Mouse (Mus musculus) brain, embryonic 14.5 days (tissue): ENCODE results near the gene Lpin2. TPM values are rescaled to one million over a fixed set of nuclear protein-coding genes. Genes with fewer than 3 reads are reported as not detected.
A peak's percentile ranks its signal among the peaks of the same experiment; 100 is the strongest.

ENCODE experiments used
- DNase-seq: peaks from one replicate; pipeline ENCODE4 v3.0.0-alpha.2; 2011; ENCODE audit warnings: low read depth
- CTCF ChIP-seq: fragments of 200-500 bp; IDR thresholded peaks from 2 replicates; pipeline ENCODE4 v1.5.1; 2012; ENCODE audit warnings: inconsistent platforms, mild to moderate bottlenecking, moderate library complexity, borderline replicate concordance; ENCODE audit not compliant: insufficient read depth, insufficient read length; ENCODE audit errors: extremely low read depth
- POLR2A ChIP-seq: fragments of 200-500 bp; IDR thresholded peaks from 2 replicates; pipeline ENCODE4 v1.6.1; 2012; ENCODE audit warnings: mild to moderate bottlenecking, inconsistent platforms, borderline replicate concordance; ENCODE audit not compliant: poor library complexity, insufficient read depth, insufficient read length, severe bottlenecking; ENCODE audit errors: extremely low read depth
- polyA plus RNA-seq: library from polyadenylated mRNA; depleted of rRNA; stranded (reverse); fragments of >200 nt; gene quantifications from 2 replicates; pipeline ENCODE4 v1.2.3, GENCODE M21; 2012

Gene Lpin2
- polyA plus RNA-seq, 1 experiment = 34.5 TPM

DNA sequence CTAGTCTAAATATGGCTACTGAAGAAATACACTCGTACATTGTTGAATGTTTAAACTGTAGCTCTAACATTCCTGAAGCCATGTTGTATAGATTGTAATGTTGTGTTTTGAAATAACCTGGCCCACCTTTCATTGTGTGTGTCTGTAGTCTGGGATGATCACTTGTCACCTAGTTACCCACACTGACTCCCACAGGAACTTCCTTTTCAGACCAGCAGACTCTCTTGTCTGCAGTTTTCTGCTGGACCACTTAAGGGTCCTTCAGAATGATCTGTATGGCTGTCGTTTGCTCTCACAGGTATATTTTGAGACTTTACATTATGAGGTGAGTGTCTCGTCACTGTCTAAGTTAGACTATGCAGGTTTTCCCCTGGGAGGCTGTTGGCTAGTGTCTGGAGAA, 27.6 kb downstream of the Lpin2 start:
- DNase-seq = no peak
- no peak for TF ChIP-seq POLR2A
- no peak for TF ChIP-seq CTCF

DNA sequence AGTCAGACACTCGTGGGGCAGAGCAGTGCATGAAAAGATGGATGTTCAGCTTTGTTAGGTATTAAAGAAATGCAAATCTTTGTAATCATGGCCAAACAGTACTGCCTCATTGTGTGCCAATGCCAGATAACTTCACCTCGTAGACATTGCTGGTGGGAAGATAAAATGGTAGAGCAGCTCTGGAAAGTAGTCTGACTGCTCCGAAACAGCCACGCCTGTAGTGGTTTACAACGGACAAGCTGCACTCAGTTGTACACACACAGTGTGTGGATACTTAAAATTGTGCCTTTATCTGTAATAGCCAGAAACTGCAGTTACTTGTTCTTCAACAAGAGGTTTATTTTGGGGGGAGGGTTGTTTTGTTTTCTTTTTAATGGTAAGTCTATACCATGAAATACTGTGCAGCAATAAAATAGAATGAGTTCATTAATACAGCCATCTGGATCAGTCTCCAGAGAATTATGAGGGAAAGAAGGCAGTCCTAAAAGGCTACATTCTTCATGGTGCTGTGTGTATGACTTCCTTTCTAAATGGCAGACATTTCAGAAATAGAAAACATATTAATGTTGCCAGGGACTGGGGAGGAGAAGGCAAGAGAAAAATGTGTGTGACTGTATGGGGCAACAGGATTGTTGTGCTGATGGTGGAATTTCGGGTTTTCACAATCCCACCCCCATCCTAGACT, 29.7 kb downstream of the Lpin2 start:
- no peak for TF ChIP-seq CTCF
- no peak for TF ChIP-seq POLR2A

DNA sequence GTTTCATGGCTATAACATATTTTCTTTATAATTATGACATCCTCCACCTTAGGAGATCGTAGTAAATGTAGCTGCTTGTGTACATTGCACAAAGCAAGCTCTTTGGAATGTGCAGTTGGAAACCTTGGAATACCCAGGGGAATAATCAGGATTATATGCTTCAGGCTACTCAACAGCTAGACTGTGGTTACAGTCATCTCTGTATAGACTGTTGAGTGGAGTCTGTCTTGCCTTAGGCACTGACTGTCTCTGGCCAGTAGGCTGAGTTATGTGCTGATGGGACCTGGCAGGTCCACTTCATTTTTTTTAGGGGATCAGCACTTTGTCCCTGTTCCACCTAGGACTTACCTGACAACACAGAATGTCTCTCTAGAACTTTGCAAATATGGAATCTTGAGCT, 31.3 kb downstream of the Lpin2 start:
- DNase-seq = no peak
- TF ChIP-seq POLR2A = no peak
- no peak for TF ChIP-seq CTCF

More for the DNA sequence above, 29.7 kb downstream of the Lpin2 start:
- no peak for DNase-seq

DNA sequence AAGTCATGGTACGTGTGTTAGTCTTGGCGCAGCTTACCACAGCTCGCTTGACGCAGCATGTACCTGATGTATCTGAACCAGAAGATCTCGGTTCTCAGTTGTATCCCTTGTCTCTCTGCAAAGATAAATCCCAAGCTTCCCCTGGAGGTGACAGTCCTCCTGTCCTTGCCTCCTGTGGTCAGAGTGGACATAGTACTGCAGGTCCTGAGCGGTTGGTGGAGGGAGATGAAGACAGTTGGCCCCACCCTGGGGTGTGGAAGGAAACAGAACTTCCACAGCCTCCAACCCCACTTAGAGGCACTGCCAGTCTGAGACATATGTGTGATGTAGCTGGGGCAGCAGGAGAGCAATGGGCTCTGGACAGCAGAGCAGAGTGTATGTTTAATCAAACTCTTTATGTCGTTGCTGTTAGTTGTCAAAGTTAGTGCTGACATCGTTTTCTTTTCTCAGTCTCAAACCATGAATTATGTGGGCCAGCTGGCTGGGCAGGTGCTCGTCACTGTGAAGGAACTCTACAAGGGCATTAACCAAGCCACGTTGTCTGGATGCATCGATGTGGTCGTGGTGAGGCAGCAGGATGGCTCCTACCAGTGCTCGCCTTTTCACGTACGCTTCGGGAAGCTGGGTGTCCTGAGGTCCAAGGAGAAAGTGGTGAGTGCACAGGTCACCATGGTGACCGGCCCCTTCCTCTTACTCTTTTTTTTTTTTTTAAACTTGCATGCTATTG, 32.3 kb downstream of the Lpin2 start:
- DNase-seq = no peak
- TF ChIP-seq POLR2A (no peak), CTCF (no peak)

DNA sequence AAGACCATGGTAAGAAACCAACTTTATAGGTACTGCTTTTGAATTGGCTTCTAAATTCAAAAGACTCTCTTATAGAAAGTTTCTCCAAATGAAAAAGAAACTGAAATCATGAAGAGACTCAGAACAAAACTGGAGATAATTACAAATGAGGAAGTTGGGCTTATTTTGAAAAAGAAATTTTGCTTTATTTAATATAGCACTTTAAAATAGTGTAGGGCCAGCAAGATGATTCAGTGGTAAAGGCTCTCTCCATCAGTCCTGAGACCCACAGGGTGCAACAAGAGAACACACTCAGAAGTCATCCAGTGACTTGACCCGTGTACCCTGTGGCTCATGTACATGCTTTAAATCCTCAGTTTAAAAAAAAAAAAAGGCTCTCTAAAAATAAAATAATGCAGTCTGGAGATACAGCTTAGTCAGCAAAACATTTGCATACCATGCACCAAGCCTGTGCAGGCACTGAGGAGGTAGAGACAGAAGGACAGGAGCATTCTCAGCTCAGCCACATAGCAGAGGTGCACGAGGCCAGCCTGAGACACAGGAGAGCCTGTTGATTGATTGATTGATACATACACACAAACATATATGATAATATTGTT, 33.0 kb downstream of the Lpin2 start:
- TF ChIP-seq CTCF (no peak), POLR2A (no peak)
- DNase-seq = no peak

DNA sequence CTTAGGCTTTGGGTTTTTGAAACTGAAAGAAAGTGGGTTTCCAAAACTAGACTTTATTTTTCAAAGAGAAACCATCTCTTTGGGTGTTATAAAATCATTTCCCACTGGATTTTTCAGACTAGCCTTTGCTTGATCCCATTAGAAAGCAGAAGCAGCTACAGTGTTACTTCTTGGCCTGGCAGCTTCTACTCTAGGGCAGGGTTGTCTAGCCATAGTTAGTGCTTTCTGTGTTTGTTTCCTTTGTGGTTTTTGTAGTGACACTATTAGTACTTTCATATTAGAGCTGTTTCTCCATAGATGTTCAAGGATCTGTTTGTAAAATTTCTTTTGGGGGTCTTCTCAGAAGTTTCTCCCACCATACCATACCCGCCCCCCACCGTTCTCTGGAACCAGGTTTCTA, 33.9 kb downstream of the Lpin2 start:
- DNase-seq = no peak
- TF ChIP-seq POLR2A (no peak), CTCF (no peak)

DNA sequence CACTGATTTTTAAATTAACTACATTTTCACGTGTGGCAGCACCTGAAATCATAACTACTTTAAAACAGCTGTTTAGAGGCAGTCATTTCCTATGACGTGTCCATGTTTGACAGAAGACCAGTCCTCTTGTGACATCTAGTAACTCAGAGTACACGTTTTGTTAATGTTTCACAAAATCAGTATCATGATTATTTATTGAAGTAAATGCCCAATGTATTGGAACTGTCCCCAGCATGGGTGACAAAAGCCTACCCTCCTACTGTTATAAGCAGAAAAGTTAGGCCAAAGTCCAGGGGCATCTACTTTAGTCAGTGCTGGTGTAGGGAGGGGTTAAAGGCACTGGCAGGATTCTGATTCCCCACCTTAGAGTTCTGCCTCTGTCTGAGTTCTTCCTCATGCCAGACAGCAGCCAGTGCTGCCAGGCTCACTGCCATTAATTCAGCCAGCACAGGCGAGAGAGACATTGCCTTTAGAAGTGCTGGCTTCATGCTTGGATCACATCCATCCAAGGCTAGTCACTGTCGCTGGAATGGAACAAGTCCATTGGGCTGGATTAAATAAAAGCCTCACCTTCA, 34.8 kb downstream of the Lpin2 start:
- DNase-seq = no peak
- TF ChIP-seq CTCF (no peak), POLR2A (no peak)

DNA sequence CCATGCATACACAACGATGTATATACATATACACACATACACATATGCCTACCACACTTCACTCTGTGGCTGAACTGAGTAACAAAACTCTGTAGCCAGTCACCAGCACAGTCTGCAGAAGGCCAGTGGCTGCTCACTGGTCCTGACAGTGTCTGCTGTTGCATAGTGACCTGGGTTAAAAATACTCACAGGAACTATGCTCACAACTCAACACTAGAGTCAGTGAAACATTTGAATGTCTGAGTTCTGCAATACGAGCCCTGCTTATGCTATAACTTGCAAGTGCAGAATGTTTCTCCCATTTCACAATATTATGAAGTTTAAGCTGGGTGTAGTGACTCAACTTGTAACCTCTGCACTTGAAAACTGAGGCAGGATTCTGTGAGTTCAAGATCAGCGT, 39.0 kb downstream of the Lpin2 start:
- DNase-seq = no peak
- TF ChIP-seq POLR2A = no peak
- TF ChIP-seq CTCF = no peak

DNA sequence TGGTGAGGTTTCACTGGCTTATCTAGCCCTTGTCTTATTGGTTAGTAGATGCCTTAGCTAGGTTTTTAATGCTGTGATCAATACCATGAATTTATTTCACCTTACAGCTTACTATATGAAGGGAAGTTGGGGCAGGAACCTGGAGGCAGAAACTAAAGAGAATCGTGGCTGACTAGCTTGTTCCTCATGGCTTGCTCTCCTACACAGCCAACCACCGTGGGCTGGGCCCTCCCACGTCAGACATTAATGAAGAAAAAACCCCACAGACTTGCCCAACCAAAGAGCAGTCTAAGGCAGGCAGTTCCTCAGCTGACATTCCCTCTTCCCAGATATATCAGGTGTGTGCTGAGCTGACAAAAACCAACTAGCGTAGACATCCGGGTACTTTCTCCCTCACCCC, 41.3 kb downstream of the Lpin2 start:
- TF ChIP-seq POLR2A = no peak
- TF ChIP-seq CTCF = no peak
- no peak for DNase-seq

DNA sequence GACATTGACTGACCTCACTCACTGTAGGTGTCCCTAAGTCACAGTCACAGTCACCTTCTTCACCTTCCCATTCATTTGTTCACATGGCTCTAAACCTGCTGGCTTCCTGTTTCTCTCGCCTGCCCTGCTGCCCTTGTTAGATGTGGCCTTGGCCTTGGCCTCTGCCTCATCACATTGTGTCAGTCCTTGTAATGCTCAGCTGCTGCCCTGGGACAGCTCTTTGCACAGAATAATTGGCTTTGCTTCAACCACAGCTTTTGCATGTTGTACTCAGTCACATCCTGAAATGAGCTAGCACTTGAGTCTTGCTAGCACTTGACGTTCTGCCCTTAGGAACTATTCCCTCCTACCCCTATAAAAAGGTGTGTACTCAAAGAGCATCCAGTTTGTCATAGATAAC, 42.2 kb downstream of the Lpin2 start:
- TF ChIP-seq POLR2A (no peak), CTCF (no peak)
- DNase-seq = no peak

DNA sequence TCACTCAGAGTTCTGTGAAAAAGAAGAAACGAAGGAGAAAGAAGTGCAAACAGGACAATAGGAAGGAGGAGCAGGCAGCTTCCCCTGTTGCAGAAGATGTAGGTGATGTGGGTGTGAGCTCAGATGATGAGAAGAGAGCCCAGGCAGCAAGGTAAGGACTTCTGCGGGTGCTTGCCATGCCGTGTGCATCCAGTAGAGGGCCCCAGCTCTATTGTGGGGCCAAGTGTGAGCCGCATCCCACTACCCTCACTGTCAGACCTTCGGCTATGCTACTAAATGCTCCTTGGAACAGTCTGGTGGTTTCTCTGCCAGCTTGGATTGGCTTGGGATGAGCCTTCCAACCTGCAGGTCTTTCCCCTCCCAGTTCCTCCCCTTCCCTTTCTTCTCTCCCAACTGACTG, 42.7 kb downstream of the Lpin2 start:
- peak; percentile 54; the same call in 1 of the 2 replicates for TF ChIP-seq CTCF
- TF ChIP-seq POLR2A = no peak
- peak; percentile 45 for DNase-seq
